Mouse (Mus musculus): ENCODE measurements around the gene Sgk1. TPM values are rescaled to one million over a fixed set of nuclear protein-coding genes. Genes with fewer than 3 reads are reported as not detected.

The Sgk1 gene
- polyA plus RNA-seq, 1 experiment from 2014 or later: 150 TPM

DNA sequence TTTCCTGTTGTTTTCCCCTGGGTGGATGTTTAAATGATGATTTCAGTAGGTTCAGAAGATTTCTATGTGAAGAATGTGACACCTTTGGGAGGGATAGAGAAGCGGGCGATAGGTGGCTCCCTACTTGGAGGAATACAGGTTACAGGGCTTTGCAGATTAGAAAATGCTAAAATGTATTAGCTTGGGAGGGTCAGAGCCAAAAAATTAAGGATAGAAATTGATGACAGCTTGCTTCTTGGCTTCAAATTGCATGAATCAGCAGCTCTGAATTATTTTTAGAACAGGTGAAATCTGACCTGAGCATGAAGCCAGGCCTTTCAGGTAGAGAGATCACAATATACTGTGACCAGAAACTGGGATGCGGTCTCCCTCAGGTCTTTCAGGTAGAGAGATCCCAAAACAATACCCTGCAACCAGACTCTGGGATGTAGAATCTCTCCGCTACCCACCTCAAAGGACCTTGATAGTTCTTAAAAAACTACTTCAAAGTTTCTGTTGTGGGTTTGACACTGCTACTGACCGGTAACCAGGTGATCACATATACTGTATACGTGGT lies 61.2 kb downstream of the Sgk1 start:
- H3K9ac ChIP-seq (ENCODE audit: low read depth, low read length): no peak overlapping the region

DNA sequence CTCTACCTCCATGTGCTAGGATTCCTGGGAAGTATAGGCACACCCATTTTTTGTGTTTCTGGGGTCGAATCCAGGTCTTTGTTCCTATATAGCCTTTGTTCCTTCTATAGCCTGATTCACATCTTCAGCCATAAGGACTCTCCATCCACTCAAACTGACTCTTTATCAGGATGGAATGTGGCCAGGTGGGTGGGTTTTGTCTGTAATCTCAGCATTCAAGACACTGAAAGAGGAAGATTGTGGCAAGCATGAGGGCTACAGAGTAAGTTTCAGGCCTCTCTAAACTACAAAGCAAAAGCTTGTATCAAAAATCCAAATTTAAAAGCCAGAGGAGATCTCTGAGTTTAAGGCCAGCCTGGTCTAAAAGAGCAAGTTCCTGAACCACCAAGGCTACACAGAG lies 63.2 kb downstream of the Sgk1 start:
- Histone ChIP-seq H3K27me3 (ENCODE audit: insufficient read depth, low read length) (no peaks in the 10 kb centered on the region), H3K9ac (ENCODE audit: low read depth, low read length) (no peak overlapping the region), H3K9me3 (replicated peaks; ENCODE audit: low read length) (no peaks in the 10 kb centered on the region), H3K27ac (no peak overlapping the region), H3K4me2 (ENCODE audit: low read length) (no peak overlapping the region), H3K4me1 (replicated peaks; ENCODE audit: insufficient read depth, low read length) (no peaks in the 10 kb centered on the region), H3K36me3 (ENCODE audit: insufficient read depth, low read length) (no peaks in the 10 kb centered on the region), H3K4me3 (replicated peaks; ENCODE audit: low read depth, low read length) (no peak overlapping the region)
- ATAC-seq (replicated peaks; ENCODE audit: low FRiP score, low read depth) (no peak), DNase-seq (ENCODE audit: low spot score) (no peak)
- no peak for TF ChIP-seq CTCF (IDR thresholded peaks at IDR 0.05; ENCODE audit: low read depth)
- 77% methylated on average over 1 of the region's 1 CpGs for WGBS

More for the DNA sequence above, 61.2 kb downstream of the Sgk1 start:
- WGBS: 85% methylated on average over 6 of the region's 6 CpGs
- no peak for DNase-seq (ENCODE audit: low spot score)
- no peak for TF ChIP-seq CTCF (IDR thresholded peaks at IDR 0.05; ENCODE audit: low read depth)
- no peaks in the 10 kb centered on the region for H3K9me3 ChIP-seq (replicated peaks; ENCODE audit: low read length)
- no peaks in the 10 kb centered on the region for H3K4me1 ChIP-seq (replicated peaks; ENCODE audit: insufficient read depth, low read length)
- no peak overlapping the region for H3K4me2 ChIP-seq (ENCODE audit: low read length)
- no peaks in the 10 kb centered on the region for H3K36me3 ChIP-seq (ENCODE audit: insufficient read depth, low read length)
- no peak overlapping the region for H3K27ac ChIP-seq
- no peak overlapping the region for H3K4me3 ChIP-seq (replicated peaks; ENCODE audit: low read depth, low read length)
- ATAC-seq (replicated peaks; ENCODE audit: low FRiP score, low read depth): no peak
- H3K27me3 ChIP-seq (ENCODE audit: insufficient read depth, low read length): no peaks in the 10 kb centered on the region

DNA sequence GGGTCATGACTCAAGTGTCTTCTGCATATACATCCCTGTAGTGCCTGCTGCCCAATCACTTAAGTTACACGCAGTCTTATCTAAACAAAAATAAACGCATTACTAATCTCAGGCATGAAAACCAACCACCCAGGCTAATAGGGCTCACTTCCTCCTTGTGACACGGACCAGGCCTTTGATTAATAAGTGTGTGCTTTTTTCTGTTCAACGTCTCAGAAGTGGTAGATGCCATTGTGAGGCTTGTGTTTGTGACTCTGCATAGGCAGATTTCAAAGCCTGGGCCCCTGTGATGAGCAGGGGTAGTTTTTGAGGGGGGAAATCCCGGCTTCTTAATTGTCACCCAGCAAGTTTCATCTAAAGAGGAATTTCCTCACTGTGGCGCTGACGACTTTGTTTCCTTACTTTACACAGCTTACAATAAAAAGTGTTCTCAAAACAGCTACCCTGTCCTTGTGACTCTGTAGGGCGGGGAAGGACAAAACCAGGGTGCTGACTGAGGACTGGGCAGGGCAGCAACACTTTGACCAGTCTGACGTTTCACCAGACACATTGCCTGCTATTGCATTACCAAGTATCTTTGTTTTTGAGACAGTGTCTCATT lies 64.9 kb downstream of the Sgk1 start:
- Histone ChIP-seq H3K36me3 (ENCODE audit: insufficient read depth, low read length) (no peaks in the 10 kb centered on the region), H3K9ac (ENCODE audit: low read depth, low read length) (no peak overlapping the region), H3K27me3 (ENCODE audit: insufficient read depth, low read length) (no peaks in the 10 kb centered on the region), H3K27ac (no peak overlapping the region), H3K4me2 (ENCODE audit: low read length) (no peak overlapping the region), H3K9me3 (replicated peaks; ENCODE audit: low read length) (no peaks in the 10 kb centered on the region), H3K4me1 (replicated peaks; ENCODE audit: insufficient read depth, low read length) (no peaks in the 10 kb centered on the region), H3K4me3 (replicated peaks; ENCODE audit: low read depth, low read length) (no peak overlapping the region)
- WGBS: 48% methylated on average over 9 of the region's 9 CpGs
- ATAC-seq (replicated peaks; ENCODE audit: low FRiP score, low read depth) (no peak), DNase-seq (ENCODE audit: low spot score) (no peak)
- no peak for TF ChIP-seq CTCF (IDR thresholded peaks at IDR 0.05; ENCODE audit: low read depth)

DNA sequence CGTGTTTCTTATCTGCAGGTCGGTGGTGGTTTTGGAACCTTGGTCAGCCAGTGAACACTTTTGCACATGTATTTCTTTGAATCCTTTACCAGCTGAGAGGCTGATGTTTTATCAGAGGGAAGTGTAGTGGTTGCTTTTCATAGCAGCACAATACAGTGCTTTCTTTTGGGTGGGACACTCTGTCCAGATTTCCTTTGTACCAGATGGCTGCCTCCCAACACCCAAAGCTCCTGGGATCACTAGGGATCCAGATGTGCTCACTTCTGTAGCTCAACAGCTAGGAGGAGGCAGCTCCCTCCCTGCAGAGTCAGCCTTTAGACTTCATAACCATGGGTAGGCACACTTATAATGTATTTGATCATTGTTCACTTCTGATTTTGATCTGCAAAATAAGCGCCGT lies 70.5 kb downstream of the Sgk1 start:
- no peak overlapping the region for H3K4me2 ChIP-seq (ENCODE audit: low read length)
- no peak for DNase-seq (ENCODE audit: low spot score)
- H3K9ac ChIP-seq (ENCODE audit: low read depth, low read length): no peak overlapping the region
- H3K4me1 ChIP-seq (replicated peaks; ENCODE audit: insufficient read depth, low read length): no peaks in the 10 kb centered on the region
- H3K36me3 ChIP-seq (ENCODE audit: insufficient read depth, low read length): no peaks in the 10 kb centered on the region
- H3K27me3 ChIP-seq (ENCODE audit: insufficient read depth, low read length): no peaks in the 10 kb centered on the region
- TF ChIP-seq CTCF (IDR thresholded peaks at IDR 0.05; ENCODE audit: low read depth): no peak
- no peak overlapping the region for H3K4me3 ChIP-seq (replicated peaks; ENCODE audit: low read depth, low read length)
- WGBS: 82% methylated on average over 4 of the region's 4 CpGs
- no peak overlapping the region for H3K27ac ChIP-seq
- ATAC-seq (replicated peaks; ENCODE audit: low FRiP score, low read depth): no peak
- no peaks in the 10 kb centered on the region for H3K9me3 ChIP-seq (replicated peaks; ENCODE audit: low read length)

GRCm38 (mm10) chr10:21961111-21961510 lies 79.1 kb downstream of the Sgk1 start:
- WGBS: 86% methylated on average over 2 of the region's 2 CpGs
- no peaks in the 10 kb centered on the region for H3K27me3 ChIP-seq (ENCODE audit: insufficient read depth, low read length)
- no peaks in the 10 kb centered on the region for H3K4me1 ChIP-seq (replicated peaks; ENCODE audit: insufficient read depth, low read length)
- no peak overlapping the region for H3K4me2 ChIP-seq (ENCODE audit: low read length)
- DNase-seq (ENCODE audit: low spot score) (no peak), ATAC-seq (replicated peaks; ENCODE audit: low FRiP score, low read depth) (no peak)
- H3K36me3 ChIP-seq (ENCODE audit: insufficient read depth, low read length): no peaks in the 10 kb centered on the region
- H3K4me3 ChIP-seq (replicated peaks; ENCODE audit: low read depth, low read length): no peak overlapping the region
- no peaks in the 10 kb centered on the region for H3K9me3 ChIP-seq (replicated peaks; ENCODE audit: low read length)
- no peak overlapping the region for H3K9ac ChIP-seq (ENCODE audit: low read depth, low read length)
- no peak for TF ChIP-seq CTCF (IDR thresholded peaks at IDR 0.05; ENCODE audit: low read depth)
- no peak overlapping the region for H3K27ac ChIP-seq

- H3K27ac ChIP-seq: no peak overlapping the region
- no peak for TF ChIP-seq CTCF (IDR thresholded peaks at IDR 0.05; ENCODE audit: low read depth)
- H3K4me2 ChIP-seq (ENCODE audit: low read length): no peak overlapping the region
- H3K4me3 ChIP-seq (replicated peaks; ENCODE audit: low read depth, low read length): no peak overlapping the region
- no peaks in the 10 kb centered on the region for H3K36me3 ChIP-seq (ENCODE audit: insufficient read depth, low read length)
- DNase-seq (ENCODE audit: low spot score) (peak; percentile 45), ATAC-seq (replicated peaks; ENCODE audit: low FRiP score, low read depth) (no peak)
- no peaks in the 10 kb centered on the region for H3K27me3 ChIP-seq (ENCODE audit: insufficient read depth, low read length)
- H3K9me3 ChIP-seq (replicated peaks; ENCODE audit: low read length): no peaks in the 10 kb centered on the region
- 18% methylated on average over 7 of the region's 7 CpGs for WGBS
- H3K4me1 ChIP-seq (replicated peaks; ENCODE audit: insufficient read depth, low read length): no peaks in the 10 kb centered on the region
- H3K9ac ChIP-seq (ENCODE audit: low read depth, low read length): no peak overlapping the region
These were observed 81.0 kb downstream of the Sgk1 start for GRCm38 (mm10) chr10:21963005-21963404.

DNA sequence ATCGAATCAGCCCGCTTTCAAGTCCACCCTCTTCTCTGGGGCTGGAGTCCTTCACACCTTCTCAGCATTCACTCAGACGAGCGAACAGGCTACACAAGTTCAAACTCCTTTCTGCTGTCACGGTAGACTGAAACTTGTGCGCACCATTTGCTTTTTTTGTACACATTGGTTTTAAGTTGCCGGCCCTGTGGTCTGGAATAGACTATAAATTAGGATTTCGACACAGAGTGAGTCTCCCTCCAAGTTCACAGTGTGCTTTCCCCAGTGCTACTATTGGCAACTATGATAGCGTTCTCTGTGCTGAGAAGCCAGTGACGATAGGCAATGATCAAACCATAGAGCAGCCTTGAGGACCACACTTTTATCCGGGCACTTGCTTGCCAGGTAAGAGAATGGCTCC lies 91.7 kb downstream of the Sgk1 start:
- DNase-seq (ENCODE audit: low spot score): peak; percentile 15
- no peak for TF ChIP-seq CTCF (IDR thresholded peaks at IDR 0.05; ENCODE audit: low read depth)
- Histone ChIP-seq H3K27me3 (ENCODE audit: insufficient read depth, low read length) (no peaks in the 10 kb centered on the region), H3K27ac (no peak overlapping the region), H3K4me1 (replicated peaks; ENCODE audit: insufficient read depth, low read length) (no peaks in the 10 kb centered on the region), H3K9ac (ENCODE audit: low read depth, low read length) (no peak overlapping the region), H3K4me3 (replicated peaks; ENCODE audit: low read depth, low read length) (no peak overlapping the region), H3K36me3 (ENCODE audit: insufficient read depth, low read length) (no peaks in the 10 kb centered on the region), H3K4me2 (ENCODE audit: low read length) (no peak overlapping the region), H3K9me3 (replicated peaks; ENCODE audit: low read length) (no peaks in the 10 kb centered on the region)
- ATAC-seq (replicated peaks; ENCODE audit: low FRiP score, low read depth): no peak
- WGBS: 35% methylated on average over 11 of the region's 11 CpGs

Measured in kidney, postnatal 0 days (tissue).